Mouse (Mus musculus): Measurements from ENCODE around the gene Myt1. TPM values are rescaled to one million over a fixed set of nuclear protein-coding genes. Genes with fewer than 3 reads are reported as not detected.

The Myt1 gene
- polyA plus RNA-seq, 1 experiment from 2014 or later, result not detected

DNA sequence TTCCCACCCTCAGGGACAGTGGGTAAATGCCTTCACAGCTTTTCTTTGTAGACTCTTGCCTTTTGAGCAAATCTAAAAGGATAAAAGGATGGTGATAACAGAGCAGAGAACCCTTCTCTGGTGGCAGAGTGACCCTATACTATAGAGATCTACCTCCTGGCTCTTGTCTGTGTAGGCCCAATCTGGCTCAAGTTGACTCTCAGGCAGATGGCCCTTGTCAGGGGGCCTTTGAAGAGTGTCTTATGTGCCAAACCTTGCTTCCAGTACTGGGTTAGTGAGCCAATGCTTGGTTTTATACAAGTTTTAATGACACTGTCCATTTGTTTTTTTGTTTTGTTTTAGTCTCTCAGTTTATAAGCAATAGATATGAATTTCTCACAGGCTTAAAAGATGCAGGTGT lies 41.9 kb upstream of the Myt1 start:
- Histone ChIP-seq H3K27ac (ENCODE audit: low read depth) (no peak overlapping the region), H3K4me2 (ENCODE audit: low read depth, low read length) (no peak overlapping the region), H3K27me3 (ENCODE audit: insufficient read depth, low read length) (no peaks in the 10 kb centered on the region), H3K4me1 (ENCODE audit: insufficient read depth) (no peaks in the 10 kb centered on the region), H3K9me3 (ENCODE audit: low read length) (no peaks in the 10 kb centered on the region), H3K4me3 (ENCODE audit: low read depth, low read length) (no peak overlapping the region), H3K36me3 (replicated peaks; ENCODE audit: insufficient read depth, low read length) (no peaks in the 10 kb centered on the region), H3K9ac (replicated peaks) (no peak overlapping the region)
- DNase-seq (no peak), ATAC-seq (no peak)
- TF ChIP-seq EP300 (IDR thresholded peaks at IDR 0.05; ENCODE audit: low read depth), result no peak
- no peak for TF ChIP-seq CTCF (IDR thresholded peaks at IDR 0.05; ENCODE audit: low read depth)

DNA sequence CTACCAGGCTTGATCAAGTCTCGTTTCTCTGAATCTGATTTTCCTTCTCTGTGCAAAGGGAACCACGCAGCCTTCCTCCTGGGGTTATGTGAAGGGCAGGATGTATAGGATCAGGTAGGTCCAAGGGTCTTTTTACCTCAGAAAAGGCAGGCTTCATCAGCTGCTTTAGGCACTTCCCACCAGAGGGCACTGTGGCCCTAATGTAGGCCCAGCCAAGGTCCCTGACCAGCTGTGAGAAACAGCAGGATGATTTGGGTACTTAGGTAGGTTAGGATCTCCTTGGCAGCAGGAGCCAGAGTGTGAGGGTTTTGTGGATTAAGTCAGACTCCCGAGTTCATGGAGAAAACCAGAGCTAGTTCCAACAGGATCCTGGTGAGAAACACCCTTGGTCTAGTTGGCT lies 40.9 kb upstream of the Myt1 start:
- Histone ChIP-seq H3K27ac (ENCODE audit: low read depth) (no peak overlapping the region), H3K4me1 (ENCODE audit: insufficient read depth) (no peaks in the 10 kb centered on the region), H3K36me3 (replicated peaks; ENCODE audit: insufficient read depth, low read length) (no peaks in the 10 kb centered on the region), H3K4me3 (ENCODE audit: low read depth, low read length) (no peak overlapping the region), H3K4me2 (ENCODE audit: low read depth, low read length) (no peak overlapping the region), H3K9me3 (ENCODE audit: low read length) (no peaks in the 10 kb centered on the region), H3K9ac (replicated peaks) (no peak overlapping the region), H3K27me3 (ENCODE audit: insufficient read depth, low read length) (no peaks in the 10 kb centered on the region)
- DNase-seq, result peak; percentile 36
- ATAC-seq, result no peak
- peak; percentile 73 for TF ChIP-seq CTCF (IDR thresholded peaks at IDR 0.05; ENCODE audit: low read depth)
- TF ChIP-seq EP300 (IDR thresholded peaks at IDR 0.05; ENCODE audit: low read depth), result no peak
- WGBS (ENCODE audit: insufficient replicate concordance), result 14% methylated on average over 3 of the region's 3 CpGs

DNA sequence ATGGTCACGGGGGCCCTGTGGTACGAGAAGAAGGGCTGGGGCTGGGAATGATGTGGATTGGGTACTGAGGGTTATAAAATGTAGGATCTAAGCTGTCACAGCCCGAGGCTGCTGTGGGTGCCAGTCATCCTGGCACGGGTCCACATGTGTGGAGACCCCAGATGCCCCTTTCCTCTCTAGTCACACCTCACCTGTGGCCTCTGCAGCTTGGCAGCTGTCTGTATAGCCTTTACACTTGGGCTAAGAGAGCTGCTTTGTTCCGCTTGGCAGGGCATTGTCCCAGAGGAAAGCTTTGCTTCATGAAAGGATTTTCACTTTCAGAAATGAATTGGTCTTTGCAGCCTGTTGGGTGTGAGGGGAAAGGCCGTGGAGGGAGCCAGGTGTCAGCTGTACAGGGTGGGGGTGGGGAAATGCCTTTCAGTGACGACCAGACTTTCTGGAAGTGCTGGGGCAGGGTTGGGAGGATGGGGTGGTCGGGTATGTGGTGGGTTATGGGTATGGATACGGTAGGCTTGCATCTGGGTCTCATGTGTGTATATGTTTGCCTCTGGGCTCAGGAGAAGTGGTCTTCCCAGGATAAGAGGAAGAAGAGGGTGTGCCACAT lies 35.4 kb upstream of the Myt1 start:
- ATAC-seq (no peak), DNase-seq (no peak)
- Histone ChIP-seq H3K4me3 (ENCODE audit: low read depth, low read length) (no peak overlapping the region), H3K36me3 (replicated peaks; ENCODE audit: insufficient read depth, low read length) (no peaks in the 10 kb centered on the region), H3K27ac (ENCODE audit: low read depth) (no peak overlapping the region), H3K9me3 (ENCODE audit: low read length) (no peaks in the 10 kb centered on the region), H3K4me2 (ENCODE audit: low read depth, low read length) (no peak overlapping the region), H3K4me1 (ENCODE audit: insufficient read depth) (no peaks in the 10 kb centered on the region), H3K27me3 (ENCODE audit: insufficient read depth, low read length) (no peaks in the 10 kb centered on the region), H3K9ac (replicated peaks) (no peak overlapping the region)
- no peak for TF ChIP-seq CTCF (IDR thresholded peaks at IDR 0.05; ENCODE audit: low read depth)
- no peak for TF ChIP-seq EP300 (IDR thresholded peaks at IDR 0.05; ENCODE audit: low read depth)
- 51% methylated on average over 9 of the region's 9 CpGs for WGBS (ENCODE audit: insufficient replicate concordance)

DNA sequence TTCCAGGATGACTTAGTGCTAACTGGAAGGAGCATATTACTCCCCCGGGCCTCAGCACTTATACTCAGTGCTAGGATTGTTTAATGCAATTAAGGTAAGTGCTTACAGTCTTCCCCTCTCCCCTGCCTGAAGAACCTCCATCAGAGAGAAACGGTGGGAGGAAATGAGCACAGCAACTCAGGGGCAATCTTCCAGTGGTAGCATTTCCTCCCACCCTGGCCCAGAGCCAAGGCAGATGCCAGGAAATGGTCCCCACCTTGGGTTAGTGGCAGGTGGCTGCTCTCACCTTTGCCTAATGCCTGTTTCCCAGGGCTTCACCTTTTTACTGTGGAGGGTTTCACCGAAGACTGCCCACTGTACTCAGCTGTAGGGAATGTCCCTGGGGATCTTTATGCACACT lies 33.1 kb upstream of the Myt1 start:
- no peak overlapping the region for H3K4me3 ChIP-seq (ENCODE audit: low read depth, low read length)
- H3K9ac ChIP-seq (replicated peaks), result no peak overlapping the region
- no peak for DNase-seq
- H3K27me3 ChIP-seq (ENCODE audit: insufficient read depth, low read length), result no peaks in the 10 kb centered on the region
- H3K36me3 ChIP-seq (replicated peaks; ENCODE audit: insufficient read depth, low read length), result no peaks in the 10 kb centered on the region
- H3K27ac ChIP-seq (ENCODE audit: low read depth), result no peak overlapping the region
- H3K4me2 ChIP-seq (ENCODE audit: low read depth, low read length), result no peak overlapping the region
- no peaks in the 10 kb centered on the region for H3K4me1 ChIP-seq (ENCODE audit: insufficient read depth)
- no peak for TF ChIP-seq EP300 (IDR thresholded peaks at IDR 0.05; ENCODE audit: low read depth)
- TF ChIP-seq CTCF (IDR thresholded peaks at IDR 0.05; ENCODE audit: low read depth), result no peak
- H3K9me3 ChIP-seq (ENCODE audit: low read length), result no peaks in the 10 kb centered on the region
- 49% methylated on average over 3 of the region's 3 CpGs for WGBS (ENCODE audit: insufficient replicate concordance)
- no peak for ATAC-seq

DNA sequence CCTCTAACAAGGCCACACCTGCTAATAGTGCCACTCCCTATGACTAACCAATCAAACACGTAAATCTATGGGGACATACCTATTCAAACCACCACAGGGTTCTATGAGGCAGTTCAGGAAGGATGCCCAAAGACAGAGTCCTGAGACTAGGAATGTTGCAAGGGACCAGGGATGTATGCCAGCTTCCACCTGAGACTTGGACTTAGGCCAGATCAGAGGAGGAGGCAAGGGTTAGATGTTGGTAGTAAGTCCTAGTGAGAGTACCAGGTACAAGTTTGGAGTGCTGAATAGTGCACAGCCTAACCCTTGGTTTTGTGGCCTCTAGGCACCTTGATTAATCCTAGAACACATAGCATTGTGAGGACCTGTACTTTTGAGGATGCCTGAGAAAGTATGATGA lies 10.5 kb upstream of the Myt1 start:
- H3K9ac ChIP-seq (replicated peaks), result no peak overlapping the region
- H3K4me1 ChIP-seq (ENCODE audit: insufficient read depth), result no peaks in the 10 kb centered on the region
- H3K36me3 ChIP-seq (replicated peaks; ENCODE audit: insufficient read depth, low read length), result no peaks in the 10 kb centered on the region
- no peak overlapping the region for H3K4me2 ChIP-seq (ENCODE audit: low read depth, low read length)
- WGBS (ENCODE audit: insufficient replicate concordance), result 79% methylated on average over 1 of the region's 1 CpGs
- H3K9me3 ChIP-seq (ENCODE audit: low read length), result no peaks in the 10 kb centered on the region
- TF ChIP-seq EP300 (IDR thresholded peaks at IDR 0.05; ENCODE audit: low read depth) (no peak), CTCF (IDR thresholded peaks at IDR 0.05; ENCODE audit: low read depth) (no peak)
- no peak overlapping the region for H3K4me3 ChIP-seq (ENCODE audit: low read depth, low read length)
- H3K27ac ChIP-seq (ENCODE audit: low read depth), result no peak overlapping the region
- DNase-seq (no peak), ATAC-seq (no peak)
- no peaks in the 10 kb centered on the region for H3K27me3 ChIP-seq (ENCODE audit: insufficient read depth, low read length)

DNA sequence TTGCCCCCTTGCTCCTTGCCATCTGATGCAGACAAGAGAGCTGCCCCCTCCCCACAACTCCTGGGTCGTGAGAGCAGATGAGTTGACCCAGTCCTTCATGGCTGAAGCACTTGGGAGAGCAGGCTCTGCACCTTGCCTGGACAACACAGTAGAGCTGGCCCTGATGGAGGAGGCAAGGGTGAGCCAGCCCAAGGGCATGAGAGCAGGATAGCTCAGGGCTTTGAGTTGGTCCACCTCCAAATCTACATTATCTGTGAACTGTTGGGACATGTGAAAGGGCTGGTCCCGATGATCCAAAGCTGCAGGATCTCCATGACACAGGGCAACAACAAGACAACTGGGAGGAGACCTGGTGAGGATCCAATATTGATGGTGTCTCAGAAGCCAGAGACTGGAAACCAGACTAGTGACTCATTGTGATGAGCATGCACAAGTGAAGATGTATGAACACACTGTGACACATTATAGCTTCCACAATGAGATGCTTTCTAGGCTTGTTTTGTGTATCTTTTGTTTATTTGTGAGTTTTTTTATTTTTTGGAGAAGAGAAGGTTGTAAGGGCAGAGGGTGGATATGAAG lies 4.9 kb upstream of the Myt1 start:
- H3K36me3 ChIP-seq (replicated peaks; ENCODE audit: insufficient read depth, low read length), result no peaks in the 10 kb centered on the region
- H3K9ac ChIP-seq (replicated peaks), result no peak overlapping the region
- 51% methylated on average over 2 of the region's 2 CpGs for WGBS (ENCODE audit: insufficient replicate concordance)
- H3K4me2 ChIP-seq (ENCODE audit: low read depth, low read length), result no peak overlapping the region
- H3K27ac ChIP-seq (ENCODE audit: low read depth), result no peak overlapping the region
- H3K4me3 ChIP-seq (ENCODE audit: low read depth, low read length), result no peak overlapping the region
- DNase-seq (no peak), ATAC-seq (no peak)
- no peaks in the 10 kb centered on the region for H3K4me1 ChIP-seq (ENCODE audit: insufficient read depth)
- TF ChIP-seq CTCF (IDR thresholded peaks at IDR 0.05; ENCODE audit: low read depth), result no peak
- TF ChIP-seq EP300 (IDR thresholded peaks at IDR 0.05; ENCODE audit: low read depth), result no peak
- H3K9me3 ChIP-seq (ENCODE audit: low read length), result no peaks in the 10 kb centered on the region
- H3K27me3 ChIP-seq (ENCODE audit: insufficient read depth, low read length), result no peaks in the 10 kb centered on the region

All from liver, postnatal 0 days (tissue).